Mouse (Mus musculus) gastrocnemius, postnatal 10 days (tissue): ENCODE results near the gene Neu4. TPM values are rescaled to one million over a fixed set of nuclear protein-coding genes. Genes with fewer than 3 reads are reported as not detected.
"Not testable (repeated sequence)": the region's sequence is repeated elsewhere in the genome, so short reads cannot be mapped to it uniquely, and the experiment has no call there.

Experiments
- DNase-seq: peaks from one replicate; pipeline ENCODE4 v3.0.0; 2021; ENCODE audit warnings: mixed read lengths
- total RNA-seq, 2 experiments: library from RNA; stranded (reverse); gene quantifications; 2 replicates each; pipeline ENCODE4 v1.2.3; 2021

The Neu4 gene
- total RNA-seq, 2 experiments from 2014 or later = not detected

DNA sequence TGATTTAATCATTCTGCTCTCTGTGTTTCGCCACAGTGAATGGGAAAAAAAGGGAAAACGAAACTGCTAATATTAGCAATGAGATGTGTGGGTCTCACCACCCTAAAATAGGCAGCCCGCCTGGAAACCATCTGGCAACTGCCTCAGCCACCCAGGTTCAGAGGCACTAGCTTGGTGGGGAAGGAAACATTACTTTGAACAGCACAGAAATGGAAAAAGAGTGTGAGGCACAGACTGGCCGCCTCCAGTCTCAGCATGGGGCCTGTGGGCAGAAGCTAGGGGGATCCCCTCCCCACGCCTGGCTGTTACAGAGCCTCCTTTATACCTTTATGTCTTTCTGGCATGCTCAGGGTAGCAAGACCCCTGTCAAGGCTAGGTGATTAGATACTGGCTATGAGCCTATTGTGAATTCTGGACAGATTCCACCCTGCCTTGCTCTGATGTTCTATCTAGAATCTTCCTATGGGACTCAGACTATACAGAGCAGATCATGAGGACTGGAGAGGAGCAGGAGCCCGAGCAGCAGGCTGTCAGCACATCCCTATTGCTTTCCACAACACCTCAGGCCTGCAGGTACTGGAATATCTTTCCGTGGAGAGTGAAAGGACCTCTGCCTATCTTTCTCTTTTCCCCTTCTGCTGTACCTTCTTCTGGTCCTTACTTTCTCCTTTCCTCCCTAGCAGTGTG is 33.4 kb downstream of the Neu4 start:
- DNase-seq = no peak

DNA sequence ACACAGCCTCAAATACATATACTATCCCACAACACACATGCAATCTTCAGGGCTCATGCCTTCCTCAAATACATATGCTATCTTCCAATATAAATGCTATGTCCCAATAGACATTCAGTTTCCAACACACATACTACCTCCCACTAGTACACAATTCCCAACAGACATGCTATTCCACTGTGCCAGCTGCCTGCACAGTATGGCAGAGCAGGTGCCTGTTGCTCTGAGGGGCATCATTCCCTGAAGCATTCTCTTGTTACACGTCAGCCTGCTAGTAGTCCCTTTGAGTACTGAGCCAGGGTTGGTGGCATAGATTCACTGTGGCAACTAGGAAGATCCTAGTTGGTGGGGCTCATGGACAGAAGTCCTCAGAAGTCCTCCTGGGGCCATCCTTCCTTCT is 34.2 kb downstream of the Neu4 start:
- DNase-seq = no peak

DNA sequence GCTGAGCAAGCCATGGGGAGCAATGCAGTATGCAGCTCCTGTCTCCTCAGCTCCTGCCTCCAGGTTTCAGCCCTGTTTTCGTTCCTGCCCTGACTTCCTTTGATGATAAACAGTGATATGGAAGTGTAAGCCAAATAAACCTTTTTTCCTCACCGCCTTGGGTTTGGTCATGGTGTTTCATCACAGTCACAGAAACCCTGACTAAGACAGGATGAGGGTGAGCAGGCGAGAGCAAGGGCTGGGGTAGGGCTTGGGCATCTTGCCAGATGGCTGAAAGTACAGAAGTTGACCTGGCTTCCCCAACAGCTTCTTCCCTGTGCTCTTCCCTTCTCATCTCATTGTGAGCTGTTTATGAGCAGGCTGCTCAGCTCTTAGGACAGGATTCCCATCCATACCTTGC is 35.7 kb downstream of the Neu4 start:
- no peak for DNase-seq

DNA sequence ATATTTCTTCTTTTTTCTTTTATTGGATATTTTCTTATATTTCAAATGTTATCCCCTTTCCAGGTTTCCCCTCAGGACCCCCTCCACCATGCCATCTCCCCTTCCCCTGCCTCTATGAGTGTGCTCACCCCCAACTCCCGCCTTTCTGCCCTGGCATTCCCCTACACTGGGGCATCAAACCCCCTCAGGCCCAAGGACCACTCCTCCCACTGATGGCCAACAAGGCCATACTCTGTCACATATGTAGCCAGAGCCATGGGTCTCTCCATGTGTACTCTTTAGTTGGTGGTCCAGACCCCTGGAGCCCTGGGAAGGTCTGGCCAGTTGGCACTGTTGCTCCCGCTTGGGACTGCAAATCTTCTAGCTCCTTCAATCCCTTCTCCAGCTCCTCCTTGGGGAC is 37.1 kb downstream of the Neu4 start:
- DNase-seq = no peak

DNA sequence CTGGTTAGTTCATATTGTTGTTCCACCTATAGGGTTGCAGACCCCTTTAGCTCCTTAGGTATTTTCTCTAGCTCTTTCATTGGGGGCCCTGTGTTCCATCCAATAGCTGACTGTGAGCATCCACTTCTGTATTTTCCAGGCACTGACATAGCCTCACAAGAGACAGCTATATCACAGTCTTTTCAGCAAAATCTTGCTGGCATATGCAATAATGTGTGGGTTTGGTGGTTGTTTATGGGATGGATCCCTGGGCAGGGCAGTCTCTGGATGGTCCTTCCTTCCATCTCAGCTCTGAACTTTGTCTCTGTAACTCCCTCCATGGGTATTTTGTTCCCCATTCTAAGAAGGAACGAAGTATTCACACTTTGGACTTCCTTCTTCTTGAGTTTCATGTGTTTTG is 38.0 kb downstream of the Neu4 start:
- not testable (repeated sequence) for DNase-seq

DNA sequence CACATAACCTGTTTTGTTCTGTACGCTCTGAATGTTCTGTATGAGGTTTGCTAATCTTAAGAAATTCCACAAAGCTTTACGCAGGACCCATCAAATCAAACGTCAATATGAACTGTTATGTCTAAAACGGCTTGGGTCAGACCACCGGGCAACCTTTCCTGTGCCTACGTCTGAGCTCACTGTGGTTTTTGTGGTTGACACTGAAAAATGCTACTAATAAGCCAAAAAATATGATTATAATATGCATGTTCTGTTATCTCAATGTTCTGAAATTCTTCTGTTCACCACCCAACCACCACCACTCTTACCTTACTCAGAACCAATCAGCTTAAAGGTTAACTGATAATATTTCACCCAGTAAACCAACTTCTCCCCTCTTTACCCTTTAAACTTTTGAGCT is 54.5 kb downstream of the Neu4 start:
- DNase-seq = no peak

DNA sequence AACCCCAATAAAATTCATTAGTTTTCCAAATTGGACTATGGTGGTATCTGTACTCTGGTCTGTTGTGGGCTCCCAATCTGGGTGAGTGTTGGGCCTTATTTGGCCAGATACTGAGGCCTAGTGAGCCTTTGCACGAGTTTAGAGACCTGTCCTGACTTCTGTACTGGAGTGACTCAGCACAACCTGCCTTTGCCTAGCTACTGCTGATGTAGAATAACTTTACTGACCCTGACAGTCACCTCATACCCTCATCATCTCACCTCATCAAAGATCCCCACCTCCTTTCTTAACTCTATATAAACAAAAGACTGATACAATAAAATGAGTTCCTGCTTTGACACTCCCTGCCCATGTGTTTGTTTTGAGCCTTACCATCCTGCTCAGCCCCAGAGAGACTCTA is 56.5 kb downstream of the Neu4 start:
- DNase-seq = no peak

Other genes with a start within 250 kb of the Neu4 start
- gene Dtymk, start 218.5 kb upstream of the Neu4 start, total RNA-seq = 10 to 100 TPM; 33.4 to 40.5 TPM
- 1 to 10 TPM; 4.8 to 5.7 TPM for gene Ing5, start 216.5 kb upstream of the Neu4 start, total RNA-seq
- gene D2hgdh, start 195.5 kb upstream of the Neu4 start, total RNA-seq = 10 to 100 TPM; 19.5 to 24.4 TPM
- not detected for gene Gal3st2, start 159.1 kb upstream of the Neu4 start, total RNA-seq
- under 1 TPM; 0.12 to 0.14 TPM for gene Gal3st2b, start 102.1 kb upstream of the Neu4 start, total RNA-seq
- gene Gal3st2c, start 29.9 kb upstream of the Neu4 start, total RNA-seq = under 1 TPM in 1 of 2 experiments, not detected in 1; 0.07 TPM
- not detected for gene Pdcd1, start 32.1 kb downstream of the Neu4 start, total RNA-seq